Mouse (Mus musculus): ENCODE measurements around the gene Mtln. TPM values are rescaled to one million over a fixed set of nuclear protein-coding genes. Genes with fewer than 3 reads are reported as not detected.

Gene Mtln
- total and polyA plus RNA-seq, 3 experiments = 35.4 to 51.3 (median 47.2) TPM

DNA sequence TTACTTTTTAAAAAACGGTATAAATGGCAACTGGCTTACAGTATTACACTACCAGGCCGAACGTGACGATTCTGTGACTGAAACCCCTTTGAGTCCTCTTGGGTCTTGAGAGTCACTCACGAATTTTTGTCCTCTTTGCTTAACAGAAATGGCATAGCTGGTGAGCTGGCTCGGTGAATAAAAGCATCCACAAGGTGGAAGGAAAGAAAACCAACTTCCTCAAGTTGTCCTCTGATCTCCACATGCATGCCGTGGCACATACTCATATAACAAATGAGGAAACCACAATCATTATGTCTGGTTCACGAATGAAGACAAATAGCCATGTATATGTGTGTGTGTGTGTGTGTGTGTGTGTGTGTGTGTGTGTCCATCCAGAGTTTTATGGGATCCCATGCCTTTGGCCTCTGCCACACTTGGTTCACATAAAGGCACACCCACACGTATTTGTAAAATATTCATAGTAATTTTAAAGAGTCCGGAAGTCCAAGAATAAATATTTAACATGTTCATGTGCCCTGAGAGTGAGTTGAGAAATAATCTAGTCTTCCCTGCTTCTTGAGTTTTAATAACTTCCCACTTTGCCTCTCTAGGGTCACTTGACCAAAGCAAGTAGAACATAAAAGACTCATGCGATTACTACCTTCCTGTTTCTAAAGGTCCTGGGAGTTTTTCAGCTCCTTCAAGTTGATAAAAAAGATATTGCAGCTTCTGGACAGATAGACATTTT, 40.0 kb upstream of the Mtln start:
- peak overlapping the region; percentile 100 for H3K4me2 ChIP-seq (ENCODE audit: insufficient read depth, low read depth, poor library complexity, severe bottlenecking)
- peak overlapping the region; percentile 51 to 89 (median 71) for H3K4me3 ChIP-seq (replicated peaks in 1 of 3; ENCODE audit: low read depth in 2 of 3, low read length in 2 of 3, poor library complexity in 1 of 3)
- dilution Hi-C loops (cut with MboI; ENCODE audit: extremely low pct_ligation_motif_present, extremely low pct_unique_long_range_greater_than_20kb, low sequenced_read_pairs) (no loop called here), in situ Hi-C loops (cut with MboI; ENCODE audit: low pct_ligation_motif_present, low pct_unique_long_range_greater_than_20kb, low sequenced_read_pairs) (no loop called here)
- peaks cover 20% of the 10 kb centered on the region for H3K79me2 ChIP-seq (replicated peaks; ENCODE audit: control insufficient read depth, extremely low read depth, insufficient read depth, poor library complexity, severe bottlenecking)
- peaks cover under 1 to 14% of the 10 kb centered on the region in 2 experiments for H3K36me3 ChIP-seq (replicated peaks in 1 of 2; ENCODE audit: control insufficient read depth in 1 of 2, insufficient read depth in 1 of 2, low read length in 1 of 2)
- H3K9me3 ChIP-seq (replicated peaks; ENCODE audit: low read length) = no peaks in the 10 kb centered on the region
- H3K9ac ChIP-seq (ENCODE audit: insufficient read depth, low read depth) = peak overlapping the region; percentile 62
- DNase-seq (ENCODE audit: extremely low read depth) = no peak
- H3K27ac ChIP-seq (ENCODE audit: insufficient read depth, low read depth) = no peak overlapping the region
- 0 out of 2 replicates have a peak, but pooled peaks have one; percentile 37 for TF ChIP-seq BHLHE40 (IDR thresholded peaks at IDR 0.05; ENCODE audit: low read depth, low read length)
- TF ChIP-seq MXI1 (IDR thresholded peaks at IDR 0.05; ENCODE audit: low read depth, low read length) = no peak
- H3K27me3 ChIP-seq (replicated peaks) = peaks cover 13% of the 10 kb centered on the region
- peaks cover 0 to 15% of the 10 kb centered on the region in 2 experiments; a peak in 1 of 4 replicates for H3K4me1 ChIP-seq (ENCODE audit: control insufficient read depth in 1 of 2, insufficient read depth in 2 of 2)

DNA sequence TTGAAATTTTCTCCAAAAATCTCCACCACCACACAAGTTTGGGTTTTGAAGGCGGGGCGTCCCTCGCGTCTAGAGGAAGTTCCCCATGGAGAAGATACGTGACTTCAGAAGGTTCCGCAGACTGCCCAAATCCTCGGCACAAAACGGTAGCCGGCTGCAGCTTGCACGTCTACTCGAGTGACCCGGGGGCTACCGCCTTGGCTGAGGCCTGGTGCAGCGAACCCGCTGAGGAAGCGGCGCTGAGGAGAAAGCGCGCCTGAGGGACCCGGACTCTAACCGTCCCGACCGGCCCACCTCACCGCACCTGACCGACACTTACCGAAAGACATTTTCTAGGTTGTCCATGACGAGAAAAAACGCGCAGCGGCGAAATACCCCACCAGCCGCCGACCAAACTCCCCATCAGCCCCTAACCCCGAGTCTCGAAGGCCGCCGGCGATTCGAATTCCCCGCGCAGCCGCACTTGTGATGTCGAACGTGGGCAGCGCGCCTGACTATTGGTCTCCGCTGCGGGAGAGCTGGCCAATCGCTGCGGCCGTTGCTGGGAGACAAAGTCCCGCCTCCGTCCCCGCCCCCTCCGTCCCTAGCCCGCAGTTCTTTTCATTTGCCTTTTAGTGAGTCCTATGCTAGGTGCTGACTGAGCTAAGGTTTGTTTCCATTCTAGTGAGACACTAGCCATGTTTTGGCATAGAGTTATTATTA, 39.3 kb upstream of the Mtln start, which contains the start of gene Bub1:
Gene Bub1, minus strand, starts transcription at position 465 of the 702 bp plus-strand sequence.
- Histone ChIP-seq H3K4me3 (replicated peaks in 1 of 3; ENCODE audit: low read depth in 2 of 3, low read length in 2 of 3, poor library complexity in 1 of 3) (peak within 1 kb of the TSS; percentile 84 to 90 (median 89)), H3K4me1 (ENCODE audit: control insufficient read depth in 1 of 2, insufficient read depth in 2 of 2) (peaks cover 0 to 15% of the 10 kb centered on the region in 2 experiments; a peak in 1 of 4 replicates), H3K79me2 (replicated peaks; ENCODE audit: control insufficient read depth, extremely low read depth, insufficient read depth, poor library complexity, severe bottlenecking) (peaks cover 22% of the 10 kb centered on the region), H3K4me2 (ENCODE audit: insufficient read depth, low read depth, poor library complexity, severe bottlenecking) (peak within 1 kb of the TSS; percentile 100), H3K9me3 (replicated peaks; ENCODE audit: low read length) (no peaks in the 10 kb centered on the region), H3K27me3 (replicated peaks) (peaks cover 13% of the 10 kb centered on the region), H3K9ac (ENCODE audit: insufficient read depth, low read depth) (peak within 1 kb of the TSS; percentile 84), H3K27ac (ENCODE audit: insufficient read depth, low read depth) (peak within 1 kb of the TSS; percentile 14; the same call in 1 of the 2 replicates), H3K36me3 (replicated peaks in 1 of 2; ENCODE audit: control insufficient read depth in 1 of 2, insufficient read depth in 1 of 2, low read length in 1 of 2) (peaks cover 4 to 21% of the 10 kb centered on the region in 2 experiments)
- in situ Hi-C loops (cut with MboI; ENCODE audit: low pct_ligation_motif_present, low pct_unique_long_range_greater_than_20kb, low sequenced_read_pairs) (no loop called here), dilution Hi-C loops (cut with MboI; ENCODE audit: extremely low pct_ligation_motif_present, extremely low pct_unique_long_range_greater_than_20kb, low sequenced_read_pairs) (no loop called here)
- peak; percentile 92 for DNase-seq (ENCODE audit: extremely low read depth)
- no peak for TF ChIP-seq MEF2A (IDR thresholded peaks at IDR 0.05; ENCODE audit: borderline replicate concordance, low read depth, low read length)
- 0 out of 2 replicates have a peak, but pooled peaks have one; percentile 48 for TF ChIP-seq KAT2A (IDR thresholded peaks at IDR 0.05; ENCODE audit: insufficient replicate concordance, low read length)
- no peak for TF ChIP-seq CHD1 (IDR thresholded peaks at IDR 0.05; ENCODE audit: low read depth, low read length)
- TF ChIP-seq NRF1 (IDR thresholded peaks at IDR 0.05; ENCODE audit: low read depth, low read length) = peak; percentile 84
- TF ChIP-seq CHD2 (IDR thresholded peaks at IDR 0.05; ENCODE audit: low read length) = peak; percentile 86
- TF ChIP-seq MYC (IDR thresholded peaks at IDR 0.05; ENCODE audit: low read depth, low read length) = no peak
- no peak for TF ChIP-seq ZKSCAN1 (IDR thresholded peaks at IDR 0.05; ENCODE audit: borderline replicate concordance, low read depth, low read length)
- peak; percentile 89 for TF ChIP-seq MXI1 (IDR thresholded peaks at IDR 0.05; ENCODE audit: low read depth, low read length)
- peak; percentile 82; the same call in 1 of the 2 replicates for TF ChIP-seq UBTF (IDR thresholded peaks at IDR 0.05; ENCODE audit: low read depth, low read length)
- peak; percentile 52; the same call in 1 of the 2 replicates for TF ChIP-seq MAX (IDR thresholded peaks at IDR 0.05; ENCODE audit: low read length)
- TF ChIP-seq ZMIZ1 (IDR thresholded peaks at IDR 0.05; ENCODE audit: low read depth, low read length) = peak; percentile 83; the same call in 1 of the 2 replicates
- peak; percentile 58; the same call in 1 of the 2 replicates for TF ChIP-seq HCFC1 (IDR thresholded peaks at IDR 0.05; ENCODE audit: low read depth, low read length)
- TF ChIP-seq MAFK (IDR thresholded peaks at IDR 0.05; ENCODE audit: insufficient replicate concordance, low read length) = no peak
- no peak for TF ChIP-seq ZC3H11A (IDR thresholded peaks at IDR 0.05; ENCODE audit: low read depth, low read length)
- no peak for TF ChIP-seq ETS1 (conservative IDR thresholded peaks at IDR 0.05; ENCODE audit: low read depth, low read length)
- TF ChIP-seq SIN3A (IDR thresholded peaks at IDR 0.05; ENCODE audit: low read length) = peak; percentile 98
- 0 out of 2 replicates have a peak, but pooled peaks have one; percentile 46 for TF ChIP-seq TBP (conservative IDR thresholded peaks at IDR 0.05; ENCODE audit: low read depth, low read length)
- no peak for TF ChIP-seq USF2 (conservative IDR thresholded peaks at IDR 0.05; ENCODE audit: low read depth, low read length)
- TF ChIP-seq POLR2A (IDR thresholded peaks at IDR 0.05; ENCODE audit: low read depth, low read length) = peak; percentile 90
- TF ChIP-seq JUN (IDR thresholded peaks at IDR 0.05; ENCODE audit: insufficient read depth, low read depth, low read length) = no peak
- no peak; the same call in 1 of the 2 replicates for TF ChIP-seq ELF1 (IDR thresholded peaks at IDR 0.05; ENCODE audit: low read depth, low read length)
- peak; percentile 18; the same call in 1 of the 2 replicates for TF ChIP-seq IRF4 (IDR thresholded peaks at IDR 0.05; ENCODE audit: low read depth, low read length)
- TF ChIP-seq RAD21 (IDR thresholded peaks at IDR 0.05; ENCODE audit: low read depth, low read length) = no peak
- no peak for TF ChIP-seq SMC3 (IDR thresholded peaks at IDR 0.05; ENCODE audit: low read depth, low read length)
- peak; percentile 92 for TF ChIP-seq NELFE (IDR thresholded peaks at IDR 0.05; ENCODE audit: low read depth, low read length)
- TF ChIP-seq EP300 (IDR thresholded peaks at IDR 0.05; ENCODE audit: low read length) = no peak
- no peak; the same call in 1 of the 2 replicates for TF ChIP-seq TCF12 (IDR thresholded peaks at IDR 0.05; ENCODE audit: low read depth, low read length)
- 0 out of 2 replicates have a peak, but pooled peaks have one; percentile 36 for TF ChIP-seq MAZ (IDR thresholded peaks at IDR 0.05; ENCODE audit: low read depth, low read length)
